ENCODE assay signal across 10 mouse cellular contexts in the genomic region with DNA sequence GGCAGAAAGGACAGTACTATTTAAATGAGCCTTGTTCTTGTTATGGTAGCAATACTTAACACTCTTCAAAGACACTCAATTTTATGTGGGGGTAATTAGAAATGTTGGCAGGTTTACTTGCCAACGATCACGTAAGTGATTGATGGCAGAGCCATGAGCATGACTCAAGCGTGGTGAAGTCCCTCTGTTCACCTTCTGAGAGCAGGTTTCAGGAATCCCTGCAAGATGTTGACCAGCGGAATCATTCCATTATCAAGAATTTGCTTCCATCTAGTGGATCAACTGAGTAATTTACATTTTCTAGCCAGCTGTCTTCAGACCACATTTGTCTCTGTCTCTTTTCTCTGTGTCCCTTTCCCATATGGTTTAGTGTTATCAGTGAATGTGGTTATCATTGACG.
DNase-seq lines count a peak whose midpoint lies in the region; ATAC-seq and TF ChIP-seq lines count a peak whose summit lies in the region.
"Had no signal": no experiment of that assay in that cellular context is flagged by ENCODE, and none has a peak within 500 bp of the region (broad histone marks: within the 10 kb centered on the region; RNA-seq: fewer than 3 reads in every experiment).

No protein-coding gene starts in this region.

- H3K9me3 ChIP-seq in liver, postnatal 0 days (ENCODE audit: low read length), result no peaks in the 10 kb centered on the region
- no peaks in the 10 kb centered on the region for H3K9me3 ChIP-seq in liver, embryonic 11.5 days (ENCODE audit: control insufficient read depth, low read length)
- no peaks in the 10 kb centered on the region for H3K9me3 ChIP-seq in forebrain, postnatal 0 days (ENCODE audit: low read length)
- no peaks in the 10 kb centered on the region for H3K9me3 ChIP-seq in lung, embryonic 16.5 days (ENCODE audit: control insufficient read depth, low read length)
- H3K9me3 ChIP-seq: embryonic facial prominence, embryonic 15.5 days; limb, embryonic 15.5 days had no signal

- H3K27me3 ChIP-seq in liver, postnatal 0 days (ENCODE audit: insufficient read depth, low read length), result no peaks in the 10 kb centered on the region
- no peaks in the 10 kb centered on the region for H3K27me3 ChIP-seq in liver, embryonic 11.5 days (replicated peaks; ENCODE audit: control insufficient read depth, insufficient read depth, low read length)
- H3K27me3 ChIP-seq in forebrain, postnatal 0 days (ENCODE audit: insufficient read depth, low read length), result no peaks in the 10 kb centered on the region
- no peaks in the 10 kb centered on the region for H3K27me3 ChIP-seq in lung, embryonic 16.5 days (ENCODE audit: control insufficient read depth, insufficient read depth, low read depth, low read length)
- H3K27me3 ChIP-seq: embryonic facial prominence, embryonic 15.5 days; limb, embryonic 15.5 days had no signal

- no peak for DNase-seq in liver, postnatal 0 days
- DNase-seq in liver, embryonic 11.5 days (ENCODE audit: low spot score), result no peak
- DNase-seq in cerebellum, adult 11 months, result peak; percentile 10
- DNase-seq in forebrain, postnatal 0 days, result peak; percentile 74
- DNase-seq in telencephalon, adult 2 months (ENCODE audit: low read depth, low spot score), result peak; percentile 31
- no peak for DNase-seq in urinary bladder, postnatal 4 days (ENCODE audit: low spot score in 2 of 2)
- no peak for DNase-seq in c-Kit-positive CD71-positive TER-119-positive erythroid progenitor cells, embryonic 14.5 days (ENCODE audit: low spot score)

- WGBS in liver, postnatal 0 days (ENCODE audit: insufficient replicate concordance), result 42% methylated on average over 5 of the region's 5 CpGs
- WGBS in liver, embryonic 11.5 days, result 33% methylated on average over 5 of the region's 5 CpGs
- 29% methylated on average over 5 of the region's 5 CpGs for WGBS in forebrain, postnatal 0 days
- WGBS in lung, embryonic 16.5 days, result 10% methylated on average over 5 of the region's 5 CpGs

- no peak overlapping the region for H3K4me3 ChIP-seq in liver, postnatal 0 days (ENCODE audit: low read depth, low read length)
- no peak overlapping the region for H3K4me3 ChIP-seq in liver, embryonic 11.5 days (ENCODE audit: low read depth, low read length)
- no peak overlapping the region for H3K4me3 ChIP-seq in forebrain, postnatal 0 days (ENCODE audit: low read depth, low read length)
- H3K4me3 ChIP-seq in lung, embryonic 16.5 days (ENCODE audit: low read length), result no peak overlapping the region
- H3K4me3 ChIP-seq: embryonic facial prominence, embryonic 15.5 days; limb, embryonic 15.5 days had no signal

- no peak overlapping the region for H3K4me2 ChIP-seq in liver, postnatal 0 days (ENCODE audit: low read depth, low read length)
- no peak overlapping the region for H3K4me2 ChIP-seq in liver, embryonic 11.5 days
- no peak overlapping the region for H3K4me2 ChIP-seq in forebrain, postnatal 0 days (ENCODE audit: low read depth)
- no peak overlapping the region for H3K4me2 ChIP-seq in lung, embryonic 16.5 days (ENCODE audit: low read depth, low read length)
- H3K4me2 ChIP-seq: embryonic facial prominence, embryonic 15.5 days; limb, embryonic 15.5 days had no signal

- H3K9ac ChIP-seq in liver, postnatal 0 days (replicated peaks), result no peak overlapping the region
- H3K9ac ChIP-seq in liver, embryonic 11.5 days (ENCODE audit: low read depth, low read length), result no peak overlapping the region
- no peak overlapping the region for H3K9ac ChIP-seq in forebrain, postnatal 0 days
- no peak overlapping the region for H3K9ac ChIP-seq in lung, embryonic 16.5 days (ENCODE audit: low read length)
- H3K9ac ChIP-seq: embryonic facial prominence, embryonic 15.5 days; limb, embryonic 15.5 days had no signal

- H3K4me1 ChIP-seq in liver, postnatal 0 days (ENCODE audit: insufficient read depth), result no peaks in the 10 kb centered on the region
- H3K4me1 ChIP-seq in liver, embryonic 11.5 days (replicated peaks; ENCODE audit: control insufficient read depth, insufficient read depth, low read length), result no peaks in the 10 kb centered on the region
- H3K4me1 ChIP-seq in forebrain, postnatal 0 days (ENCODE audit: insufficient read depth), result no peaks in the 10 kb centered on the region
- no peaks in the 10 kb centered on the region for H3K4me1 ChIP-seq in lung, embryonic 16.5 days (replicated peaks; ENCODE audit: control insufficient read depth, insufficient read depth, low read length)
- H3K4me1 ChIP-seq: embryonic facial prominence, embryonic 15.5 days; limb, embryonic 15.5 days had no signal

- peak; percentile 61 for TF ChIP-seq CTCF in liver, postnatal 0 days (IDR thresholded peaks at IDR 0.05; ENCODE audit: low read depth)
- TF ChIP-seq CTCF in forebrain, postnatal 0 days (IDR thresholded peaks at IDR 0.05; ENCODE audit: low read depth), result peak; percentile 83

- no peaks in the 10 kb centered on the region for H3K36me3 ChIP-seq in liver, postnatal 0 days (replicated peaks; ENCODE audit: insufficient read depth, low read length)
- no peaks in the 10 kb centered on the region for H3K36me3 ChIP-seq in liver, embryonic 11.5 days (ENCODE audit: control insufficient read depth, insufficient read depth, low read length)
- H3K36me3 ChIP-seq in forebrain, postnatal 0 days (ENCODE audit: insufficient read depth), result no peaks in the 10 kb centered on the region
- H3K36me3 ChIP-seq in lung, embryonic 16.5 days (ENCODE audit: control insufficient read depth, insufficient read depth, low read length), result no peaks in the 10 kb centered on the region
- H3K36me3 ChIP-seq: embryonic facial prominence, embryonic 15.5 days; limb, embryonic 15.5 days had no signal

- TF ChIP-seq EP300 in liver, postnatal 0 days (IDR thresholded peaks at IDR 0.05; ENCODE audit: low read depth), result no peak

- ATAC-seq in liver, postnatal 0 days, result no peak
- no peak for ATAC-seq in liver, embryonic 11.5 days (replicated peaks; ENCODE audit: low FRiP score)
- peak; percentile 77 for ATAC-seq in forebrain, postnatal 0 days
- peak; percentile 28; the same call in 1 of the 2 replicates for ATAC-seq in lung, embryonic 16.5 days (ENCODE audit: low read depth)

- H3K27ac ChIP-seq in liver, postnatal 0 days (ENCODE audit: low read depth), result no peak overlapping the region
- H3K27ac ChIP-seq in liver, embryonic 11.5 days (ENCODE audit: low read depth, low read length), result no peak overlapping the region
- no peak overlapping the region for H3K27ac ChIP-seq in forebrain, postnatal 0 days (ENCODE audit: low read depth, low read length)
- no peak overlapping the region for H3K27ac ChIP-seq in lung, embryonic 16.5 days (ENCODE audit: low read length)
- H3K27ac ChIP-seq: embryonic facial prominence, embryonic 15.5 days; limb, embryonic 15.5 days had no signal

Comparison
In these comparisons a context has a peak if more than half of its experiments do, and no peak if none do; other contexts are left out.
1. ATAC-seq: peak in forebrain, postnatal 0 days (single experiment) and lung, embryonic 16.5 days (single experiment); none in liver, postnatal 0 days (single experiment) and liver, embryonic 11.5 days (single experiment).
2. DNase-seq: peak in cerebellum, adult 11 months (single experiment), forebrain, postnatal 0 days (single experiment) and telencephalon, adult 2 months (single experiment); none in liver, postnatal 0 days (single experiment), liver, embryonic 11.5 days (single experiment), urinary bladder, postnatal 4 days (0 of 2) and c-Kit-positive CD71-positive TER-119-positive erythroid progenitor cells, embryonic 14.5 days (single experiment).